In genomic region chr2:147083471-147084365, GRCm38 (mm10) we compare ENCODE assay signal across 9 mouse cellular contexts. TPM values are rescaled to one million over a fixed set of nuclear protein-coding genes. Genes with fewer than 3 reads are reported as not detected.
DNase-seq lines count a peak whose midpoint lies in the region; ATAC-seq and TF ChIP-seq lines count a peak whose summit lies in the region.
"Had no signal": no experiment of that assay in that cellular context is flagged by ENCODE, and none has a peak within 500 bp of the region (broad histone marks: within the 10 kb centered on the region; RNA-seq: fewer than 3 reads in every experiment).

No protein-coding gene starts in this region.

- under 1% methylated on average over 70 of the region's 72 CpGs for WGBS in lung, embryonic 14.5 days
- WGBS in heart, embryonic 13.5 days: 1% methylated on average over 70 of the region's 72 CpGs
- under 1% methylated on average over 66 of the region's 72 CpGs for WGBS in kidney, embryonic 16.5 days
- WGBS in stomach, embryonic 15.5 days: under 1% methylated on average over 69 of the region's 72 CpGs

- peak; percentile 45 for DNase-seq in lung, embryonic 14.5 days
- DNase-seq in lung, postnatal 25 days (ENCODE audit: low spot score): no peak
- DNase-seq in embryo, embryonic 10 days (ENCODE audit: low spot score): peak; percentile 44
- no peak for DNase-seq in frontal cortex, postnatal 14 days (ENCODE audit: low spot score in 2 of 2)

- H3K27ac ChIP-seq in lung, embryonic 14.5 days (ENCODE audit: low read depth): no peak overlapping the region
- no peak overlapping the region for H3K27ac ChIP-seq in heart, embryonic 13.5 days (replicated peaks)
- no peak overlapping the region for H3K27ac ChIP-seq in kidney, embryonic 16.5 days (ENCODE audit: low read length)
- no peak overlapping the region for H3K27ac ChIP-seq in stomach, embryonic 15.5 days

- peak; percentile 38; the same call in 1 of the 2 replicates for ATAC-seq in lung, embryonic 14.5 days (ENCODE audit: insufficient read depth)
- no peak for ATAC-seq in heart, embryonic 13.5 days (ENCODE audit: extremely low read depth, insufficient number of reproducible peaks, low FRiP score, low TSS enrichment)
- peak; percentile 63 for ATAC-seq in kidney, embryonic 16.5 days (ENCODE audit: low FRiP score, low TSS enrichment)
- peak; percentile 18; the same call in 1 of the 2 replicates for ATAC-seq in megakaryocyte progenitor cell, adult 5-6 weeks (replicated peaks; ENCODE audit: poor library complexity)
- ATAC-seq in stomach, embryonic 15.5 days (ENCODE audit: insufficient read depth, low FRiP score, low read depth): no peak

- no peaks in the 10 kb centered on the region for H3K36me3 ChIP-seq in lung, embryonic 14.5 days (ENCODE audit: insufficient read depth)
- H3K36me3 ChIP-seq in heart, embryonic 13.5 days: no peaks in the 10 kb centered on the region
- no peaks in the 10 kb centered on the region for H3K36me3 ChIP-seq in kidney, embryonic 16.5 days (ENCODE audit: insufficient read depth, low read length)
- no peaks in the 10 kb centered on the region for H3K36me3 ChIP-seq in stomach, embryonic 15.5 days

- no peaks in the 10 kb centered on the region for H3K9me3 ChIP-seq in lung, embryonic 14.5 days (ENCODE audit: low read depth, low read length)
- no peaks in the 10 kb centered on the region for H3K9me3 ChIP-seq in heart, embryonic 13.5 days
- no peaks in the 10 kb centered on the region for H3K9me3 ChIP-seq in kidney, embryonic 16.5 days (ENCODE audit: low read length)
- H3K9me3 ChIP-seq in stomach, embryonic 15.5 days: no peaks in the 10 kb centered on the region

- no peak overlapping the region for H3K9ac ChIP-seq in lung, embryonic 14.5 days
- H3K9ac ChIP-seq in heart, embryonic 13.5 days: no peak overlapping the region
- H3K9ac ChIP-seq in kidney, embryonic 16.5 days (replicated peaks; ENCODE audit: low read length): no peak overlapping the region
- H3K9ac ChIP-seq in stomach, embryonic 15.5 days: no peak overlapping the region

- peaks cover 75% of the 10 kb centered on the region for H3K27me3 ChIP-seq in lung, embryonic 14.5 days (ENCODE audit: insufficient read depth, low read length)
- peaks cover 85% of the 10 kb centered on the region for H3K27me3 ChIP-seq in heart, embryonic 13.5 days (replicated peaks)
- H3K27me3 ChIP-seq in kidney, embryonic 16.5 days (ENCODE audit: insufficient read depth, low read length): peaks cover 70% of the 10 kb centered on the region
- peaks cover 60% of the 10 kb centered on the region for H3K27me3 ChIP-seq in stomach, embryonic 15.5 days (replicated peaks)

- 0 out of 2 replicates have a peak, but pooled peaks cover 2% of the 10 kb centered on the region for H3K4me1 ChIP-seq in lung, embryonic 14.5 days (ENCODE audit: insufficient read depth)
- peaks cover 17% of the 10 kb centered on the region for H3K4me1 ChIP-seq in heart, embryonic 13.5 days
- H3K4me1 ChIP-seq in kidney, embryonic 16.5 days (ENCODE audit: insufficient read depth, low read length): peaks cover 13% of the 10 kb centered on the region; the same call in 1 of the 2 replicates
- H3K4me1 ChIP-seq in stomach, embryonic 15.5 days: peaks cover 18% of the 10 kb centered on the region

- H3K4me2 ChIP-seq in lung, embryonic 14.5 days: peak overlapping the region; percentile 60; the same call in 1 of the 2 replicates
- peak overlapping the region; percentile 74 for H3K4me2 ChIP-seq in heart, embryonic 13.5 days
- H3K4me2 ChIP-seq in kidney, embryonic 16.5 days (replicated peaks; ENCODE audit: low read depth, low read length): no peak overlapping the region
- peak overlapping the region; percentile 63 for H3K4me2 ChIP-seq in stomach, embryonic 15.5 days

- no peak for TF ChIP-seq CTCF in lung, embryonic 14.5 days (IDR thresholded peaks at IDR 0.05; ENCODE audit: low read depth)

- peak overlapping the region; percentile 36 for H3K4me3 ChIP-seq in lung, embryonic 14.5 days (ENCODE audit: low read depth, low read length)
- peak overlapping the region; percentile 56 for H3K4me3 ChIP-seq in heart, embryonic 13.5 days
- H3K4me3 ChIP-seq in kidney, embryonic 16.5 days (ENCODE audit: low read length): peak overlapping the region; percentile 16; the same call in 1 of the 2 replicates
- peak overlapping the region; percentile 35 for H3K4me3 ChIP-seq in stomach, embryonic 15.5 days (replicated peaks)

RNA-seq across cellular contexts. Expression of gene Nkx2-4, which starts 1.5 kb away (rescaled TPM):
- not detected in 2 replicates for polyA plus RNA-seq in lung, embryonic 14.5 days (2014; fragmentation: Nextera tagmentation; extraction: Ambion mirVana)
- not detected in 2 replicates for polyA plus RNA-seq in heart, embryonic 13.5 days (2015; fragmentation: Nextera tagmentation; extraction: Ambion mirVana)
- polyA plus RNA-seq in kidney, embryonic 16.5 days (2015; fragmentation: Nextera tagmentation; extraction: Ambion mirVana): not detected in 2 replicates
- not detected in 2 replicates for total RNA-seq in megakaryocyte progenitor cell, adult 5-6 weeks (2015)
- not detected in 2 replicates for total RNA-seq in megakaryocyte progenitor cell, adult 5-6 weeks (2017)
- not detected in 2 replicates for polyA plus RNA-seq in stomach, embryonic 15.5 days (2015; fragmentation: Nextera tagmentation; extraction: Ambion mirVana)
- total RNA-seq: hematopoietic stem cell, adult 5-6 weeks had no signal

Comparison
In these comparisons a context has a peak if more than half of its experiments do, and no peak if none do; other contexts are left out.
1. DNase-seq: peak in lung, embryonic 14.5 days (single experiment) and embryo, embryonic 10 days (single experiment); none in lung, postnatal 25 days (single experiment) and frontal cortex, postnatal 14 days (0 of 2).
2. ATAC-seq: peak in lung, embryonic 14.5 days (single experiment), kidney, embryonic 16.5 days (single experiment) and megakaryocyte progenitor cell, adult 5-6 weeks (single experiment); none in heart, embryonic 13.5 days (single experiment) and stomach, embryonic 15.5 days (single experiment).
3. Peak in every context shown above with its lines, with median percentiles within 50 percentile points of each other: H3K4me3 ChIP-seq.